Mouse (Mus musculus): ENCODE measurements around the gene Gna12. TPM values are rescaled to one million over a fixed set of nuclear protein-coding genes. Genes with fewer than 3 reads are reported as not detected.

Gna12 gene
- 21.6 TPM for polyA plus RNA-seq (2017; shearing (Covaris generic))

DNA sequence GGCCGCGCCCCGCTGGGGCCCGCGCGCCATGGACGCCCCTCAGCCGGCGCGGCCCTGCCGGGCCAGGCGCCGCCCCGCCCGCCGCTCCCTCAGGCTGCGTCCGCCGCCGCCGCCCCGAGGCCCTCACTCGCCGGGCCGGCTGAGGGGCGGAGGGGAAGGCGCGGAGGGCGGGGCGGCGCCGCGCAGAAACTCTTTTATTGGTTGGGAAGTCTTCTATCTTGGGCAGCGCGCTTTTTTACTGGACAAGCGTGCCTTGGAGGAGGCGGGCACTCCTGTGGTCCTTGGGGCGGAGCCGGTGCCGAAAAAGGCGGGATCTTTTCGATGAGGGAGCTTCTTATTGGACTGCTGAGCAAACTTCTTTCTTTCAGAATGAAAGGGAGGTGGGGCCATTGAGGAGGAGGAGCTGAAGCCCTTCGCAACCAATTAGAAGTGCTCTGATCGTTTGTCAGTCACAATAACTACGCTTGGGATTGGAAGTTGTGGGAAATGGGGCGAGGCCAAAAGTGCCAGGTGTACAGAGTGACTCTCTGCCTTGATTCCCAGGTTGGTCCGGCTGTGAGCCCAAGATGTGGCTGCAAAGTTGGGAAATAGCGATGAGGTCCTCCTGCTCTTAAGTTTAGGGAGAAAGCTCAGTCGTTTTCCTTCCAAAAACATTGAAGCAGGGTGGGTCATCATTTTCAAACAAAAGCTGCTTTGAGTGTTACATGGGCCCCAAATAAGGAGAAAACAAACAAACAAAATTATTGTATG lies at the start of gene Gna12:
Gene Gna12 (minus strand): TSS at position 118 of the 750 bp plus-strand sequence.

DNA sequence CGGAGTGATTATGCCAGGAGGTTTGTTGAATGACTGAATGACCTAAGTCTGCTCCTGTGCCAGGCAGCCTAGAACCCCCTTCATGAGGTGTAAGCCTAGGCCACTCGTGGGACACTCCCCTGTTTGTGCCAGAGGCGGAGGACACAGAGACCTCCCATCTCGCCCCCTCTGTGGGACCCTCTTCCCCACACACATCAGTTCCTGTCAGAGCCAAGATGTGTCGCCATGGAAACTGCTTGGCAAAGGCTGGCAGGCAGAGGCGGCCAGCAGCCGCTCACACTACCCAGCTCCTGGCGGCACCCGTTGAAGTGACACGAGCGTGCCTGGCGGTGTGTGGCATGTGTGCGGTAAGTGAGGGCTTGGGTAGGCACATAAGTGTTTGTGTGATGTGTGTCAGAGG lies 106.4 kb downstream of the Gna12 start, which contains the start of gene Amz1:
Gene Amz1 (plus strand): TSS at position 306 of the 400 bp plus-strand sequence.

Other genes starting within 250 kb of the Gna12 start
- 88.4 TPM for gene Lfng, start 223.1 kb downstream of the Gna12 start, polyA plus RNA-seq (2017; shearing (Covaris generic))
- gene Ttyh3, start 181.4 kb downstream of the Gna12 start, polyA plus RNA-seq (2017; shearing (Covaris generic)), result 6.9 TPM
- gene Iqce, start 128.1 kb downstream of the Gna12 start, polyA plus RNA-seq (2017; shearing (Covaris generic)), result 29.5 TPM
- gene Brat1, start 125.4 kb downstream of the Gna12 start, polyA plus RNA-seq (2017; shearing (Covaris generic)), result 14.3 TPM
- 1.5 TPM for gene Amz1, start 106.3 kb downstream of the Gna12 start, polyA plus RNA-seq (2017; shearing (Covaris generic))
- gene Card11, start 170.2 kb upstream of the Gna12 start, polyA plus RNA-seq (2017; shearing (Covaris generic)), result 87.6 TPM